Mouse (Mus musculus) erythroblast, adult 5-6 weeks (primary cell): ENCODE data around the gene Sf3b3. TPM values are rescaled to one million over a fixed set of nuclear protein-coding genes. Genes with fewer than 3 reads are reported as not detected.
"Not testable (repeated sequence)": the region's sequence is repeated elsewhere in the genome, so short reads cannot be mapped to it uniquely, and the experiment has no call there.

Experiments
- ATAC-seq: replicated peaks from 2 replicates; pipeline ENCODE4 v1.8.0; 2016; ENCODE audit warnings: moderate number of reproducible peaks, mild to moderate bottlenecking, moderate TSS enrichment, inconsistent platforms; ENCODE audit not compliant: poor library complexity, low FRiP score, severe bottlenecking
- total RNA-seq, 2 experiments: library from RNA; stranded (forward) in 1 of 2; stranded (reverse) in 1 of 2; fragments of 150-400 nt in 1 of 2; fragments of 200-764, 138-1000 nt in 1 of 2; gene quantifications; 2 replicates each; pipeline versions ENCODE4 v1.2.3 to v1.2.4; 2015 to 2017; ENCODE audit warnings: low replicate concordance in 2 of 2

Sf3b3 gene
- total RNA-seq, 2 experiments from 2014 or later: 50.5 to 52.9 TPM

DNA sequence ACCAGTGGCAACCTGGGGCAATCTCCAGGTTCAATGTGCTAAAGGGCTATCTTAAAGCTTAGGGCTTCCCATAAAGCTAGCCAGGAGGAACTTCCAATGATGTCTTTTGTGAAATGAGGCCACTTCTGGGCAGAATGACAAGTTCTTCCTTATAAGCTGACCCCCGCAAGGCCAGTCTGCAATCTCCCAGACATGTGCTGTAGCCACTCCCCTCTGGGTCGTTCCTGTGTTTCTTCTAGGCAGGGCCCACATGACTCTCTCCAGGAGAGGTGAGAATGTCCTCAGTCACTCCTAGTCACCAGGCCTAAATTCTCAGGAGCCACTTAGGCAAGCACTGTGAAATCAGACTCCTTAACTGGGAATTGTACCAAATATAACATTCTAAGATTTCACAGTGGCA, 36.8 kb downstream of the Sf3b3 start:
- no peak for ATAC-seq

DNA sequence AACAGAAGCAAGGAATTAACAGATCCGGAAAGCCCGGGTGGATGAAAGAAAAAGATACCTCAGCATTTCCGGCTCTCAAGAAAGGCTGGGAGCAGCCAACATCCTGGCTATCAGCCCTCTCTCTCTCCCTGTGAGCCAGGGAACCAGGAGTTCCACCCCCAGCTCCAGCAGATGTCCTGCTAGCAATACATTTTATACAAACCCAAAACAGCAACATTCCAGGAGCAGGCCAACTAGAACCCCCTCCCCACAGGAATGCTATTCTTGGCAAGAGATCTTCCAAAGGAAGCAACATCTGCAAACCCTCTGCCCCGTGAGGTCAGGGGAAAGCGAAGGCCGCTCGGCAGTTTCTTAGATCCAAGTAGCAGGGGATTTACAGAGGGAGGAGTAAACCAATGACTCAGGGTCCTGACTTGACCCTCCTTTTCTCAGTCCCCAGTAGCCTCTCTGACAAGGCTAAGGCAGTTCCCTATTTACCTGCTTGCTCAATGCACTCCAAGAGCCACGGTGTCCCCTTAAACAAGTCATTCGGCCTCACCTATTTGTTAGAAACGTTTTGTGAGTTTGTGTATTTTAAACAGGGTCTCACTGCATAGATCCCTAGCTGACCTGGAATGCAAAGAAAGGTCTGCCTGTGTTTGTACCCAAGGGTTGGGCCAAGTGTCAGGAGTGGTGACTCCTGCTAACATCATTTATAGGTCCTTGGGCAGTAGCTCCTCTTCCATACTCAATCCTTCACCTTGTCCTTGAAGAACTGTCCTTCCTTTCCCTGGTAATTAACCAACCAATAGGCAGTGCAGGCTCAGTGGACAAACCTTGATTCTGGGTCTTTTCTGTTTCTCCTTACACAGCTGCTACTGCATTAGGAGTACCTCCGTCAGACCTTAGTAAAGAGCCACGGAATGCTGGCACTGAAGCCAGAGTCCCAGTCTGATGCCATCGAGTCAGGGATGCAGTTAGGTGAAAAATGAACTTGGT, 37.8 kb downstream of the Sf3b3 start:
- ATAC-seq: no peak

DNA sequence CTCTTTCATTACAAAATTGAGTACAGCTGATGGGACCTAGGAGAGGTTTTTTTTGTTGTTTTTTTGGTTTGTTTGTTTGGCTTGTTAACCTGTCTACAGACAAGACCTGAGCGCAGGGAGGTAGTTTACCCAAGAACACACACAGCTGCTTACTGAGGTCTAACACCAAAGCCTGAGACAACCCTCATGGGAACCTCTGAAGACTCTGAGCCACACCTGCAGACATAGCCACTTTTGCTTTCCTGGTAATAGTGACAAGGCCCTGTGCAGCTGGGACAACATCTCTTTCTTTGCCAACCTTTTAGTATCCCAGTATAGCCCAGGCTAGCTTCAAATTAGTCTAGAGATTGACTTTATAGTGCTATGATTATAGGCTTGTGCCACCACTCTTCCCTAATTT, 40.4 kb downstream of the Sf3b3 start:
- ATAC-seq: no peak

DNA sequence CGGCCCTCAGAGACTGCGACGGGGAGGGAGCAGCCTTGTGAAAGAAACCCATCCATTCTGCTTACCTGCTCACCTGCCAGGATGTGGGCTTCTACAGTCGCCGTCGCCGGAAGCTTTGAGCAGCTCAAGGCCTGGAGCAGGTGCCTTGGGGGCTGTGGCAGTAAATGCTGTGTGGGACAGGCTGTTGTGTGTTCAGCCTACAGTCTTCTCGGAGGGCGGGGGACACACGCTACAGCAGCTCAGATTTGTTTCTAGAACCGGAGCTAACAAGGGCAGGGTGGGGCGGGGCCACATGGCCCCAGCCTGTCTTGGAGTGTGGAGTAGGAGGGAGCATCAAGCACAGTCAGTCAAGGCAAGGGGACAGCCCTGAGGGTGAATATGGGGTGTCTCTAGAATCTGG, 40.9 kb downstream of the Sf3b3 start, which contains the start of gene Il34:
TSS of gene Il34 (minus strand) at position 256 of the 400 bp plus-strand sequence.
- ATAC-seq: no peak

DNA sequence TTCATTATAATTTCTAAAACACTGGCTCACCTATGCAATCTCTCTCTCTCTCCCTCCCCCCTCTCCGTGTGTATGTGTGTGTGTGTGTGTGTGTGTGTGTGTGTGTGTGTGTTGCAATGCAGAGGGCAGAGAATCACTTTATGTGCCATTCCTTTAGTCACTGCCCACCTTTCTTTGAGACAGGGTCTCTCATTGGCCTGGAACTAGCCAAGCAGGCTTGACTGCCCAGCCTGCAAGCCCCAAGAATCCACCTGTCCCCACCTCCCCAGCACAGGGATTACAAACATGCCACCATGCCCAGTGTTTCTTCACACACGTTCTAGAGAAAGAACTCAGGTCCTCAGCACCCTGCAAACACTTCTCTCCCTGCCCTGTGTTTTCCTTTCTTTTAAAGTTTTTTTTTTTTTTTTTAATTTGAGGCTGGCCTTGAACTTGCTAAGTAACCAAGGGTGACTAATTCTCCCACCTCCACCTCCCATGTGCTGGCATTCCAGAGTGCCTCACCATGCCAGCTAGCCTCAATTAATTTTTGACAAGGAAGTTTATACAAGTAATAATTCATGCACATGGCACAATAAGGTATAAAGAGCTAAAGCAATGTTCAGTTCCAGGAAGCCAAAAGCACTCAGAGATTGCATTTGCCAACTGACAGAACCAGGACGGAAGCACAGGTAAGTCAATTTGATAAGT, 41.6 kb downstream of the Sf3b3 start:
- no peak for ATAC-seq

DNA sequence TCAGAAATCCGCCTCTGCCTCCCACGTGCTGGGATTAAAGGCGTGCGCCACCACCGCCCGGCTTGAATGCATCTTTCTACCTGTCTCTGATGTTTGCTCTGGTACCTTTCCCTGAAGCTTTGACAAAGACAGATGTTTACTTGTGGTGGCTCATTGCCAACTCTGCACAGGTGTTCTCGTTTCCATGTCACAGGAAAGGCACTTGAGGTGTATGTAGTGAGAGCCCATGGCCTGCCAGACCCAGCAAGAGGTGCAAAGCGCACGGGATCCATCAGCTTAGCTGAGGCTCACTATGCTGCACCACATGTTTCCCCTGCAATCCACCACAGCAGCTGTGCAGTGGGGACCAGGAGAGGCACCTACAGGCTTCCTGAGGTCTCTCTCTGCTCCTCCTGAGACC, 42.7 kb downstream of the Sf3b3 start:
- ATAC-seq: no peak

DNA sequence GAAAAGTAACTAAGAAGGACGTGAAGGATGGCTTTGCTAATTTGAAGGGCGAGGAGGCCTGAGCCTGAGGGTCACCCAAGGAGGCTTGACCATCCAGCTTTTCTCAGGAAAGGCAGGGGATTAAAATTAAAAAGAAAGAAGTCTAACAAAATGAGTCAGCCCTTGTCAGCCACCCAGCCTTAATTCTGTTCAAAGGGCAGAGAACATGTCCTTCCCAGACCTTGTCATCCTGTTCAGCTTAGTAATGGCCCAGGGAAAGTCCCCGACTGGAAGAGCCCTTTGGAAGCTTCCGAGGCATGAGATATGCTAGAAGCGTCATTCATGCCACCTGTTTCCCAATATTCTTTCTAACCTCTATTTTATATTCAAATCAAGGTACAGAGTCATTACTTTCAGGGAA, 43.6 kb downstream of the Sf3b3 start:
- no peak for ATAC-seq

DNA sequence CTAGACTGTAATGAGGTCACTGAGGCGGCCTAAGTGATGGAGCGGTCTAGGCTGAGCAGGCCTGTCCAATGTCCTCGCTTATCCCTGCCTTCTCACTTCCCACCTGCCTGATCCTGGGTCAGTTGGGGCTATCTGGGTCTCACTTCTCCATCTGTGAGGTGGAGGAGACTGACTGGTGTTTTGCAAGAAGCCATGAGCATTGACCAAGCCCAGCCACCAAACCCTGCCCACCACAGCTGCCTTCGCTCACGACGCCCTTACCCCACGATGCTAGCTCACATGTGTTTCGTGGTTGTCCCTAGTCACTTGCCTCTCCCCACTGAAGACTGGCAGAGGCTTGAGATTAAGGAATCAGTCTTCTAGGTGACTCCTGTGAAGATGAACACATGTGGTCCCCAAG, 49.5 kb downstream of the Sf3b3 start:
- ATAC-seq: no peak

DNA sequence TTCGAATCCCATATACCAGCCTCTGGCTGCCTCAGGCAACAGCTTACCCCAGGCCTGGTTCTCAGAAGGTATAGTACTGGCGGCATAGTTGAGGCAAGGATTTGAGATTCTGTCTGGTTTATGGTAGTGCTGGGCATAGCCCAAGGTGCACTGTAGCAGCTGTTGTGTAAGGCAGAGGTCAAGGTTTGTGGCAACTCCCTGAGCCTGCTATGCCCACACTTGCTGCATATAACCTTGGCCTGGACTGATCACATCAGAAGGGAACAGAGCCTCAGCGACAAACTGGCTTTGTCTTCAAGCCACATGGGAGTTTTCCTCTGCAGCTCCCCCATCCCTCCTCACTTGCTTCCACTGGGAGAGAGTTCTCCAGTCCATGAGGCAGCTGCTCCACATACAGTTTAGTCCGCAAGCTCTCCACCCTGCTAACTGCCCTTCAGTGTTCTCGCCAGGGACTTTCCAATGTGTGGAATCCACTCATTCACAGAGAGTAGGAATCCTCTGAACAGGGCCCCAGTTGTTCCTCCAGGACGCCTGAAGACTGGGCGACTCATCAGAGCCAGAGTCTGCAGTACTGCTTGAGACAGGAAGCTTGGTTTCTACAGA, 52.1 kb downstream of the Sf3b3 start:
- ATAC-seq: no peak

DNA sequence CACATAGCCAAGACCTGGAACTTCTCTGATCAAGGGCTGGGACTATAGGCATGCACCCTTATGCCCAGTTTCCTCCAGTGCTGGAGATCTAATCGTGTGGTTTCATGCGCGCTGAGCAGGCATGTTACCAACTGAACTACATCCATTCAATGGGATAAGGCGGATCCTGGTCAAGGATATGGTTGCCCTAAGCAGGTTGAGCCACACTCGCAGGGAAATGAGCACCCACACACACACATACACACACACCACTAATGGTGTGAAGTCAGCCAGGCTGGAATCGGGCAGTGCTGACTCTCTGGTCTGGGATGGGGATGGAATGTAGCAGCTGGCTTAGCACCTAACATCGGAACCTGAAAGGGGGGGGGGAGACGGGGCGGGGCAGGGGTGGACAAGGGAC, 52.7 kb downstream of the Sf3b3 start:
- no peak for ATAC-seq

DNA sequence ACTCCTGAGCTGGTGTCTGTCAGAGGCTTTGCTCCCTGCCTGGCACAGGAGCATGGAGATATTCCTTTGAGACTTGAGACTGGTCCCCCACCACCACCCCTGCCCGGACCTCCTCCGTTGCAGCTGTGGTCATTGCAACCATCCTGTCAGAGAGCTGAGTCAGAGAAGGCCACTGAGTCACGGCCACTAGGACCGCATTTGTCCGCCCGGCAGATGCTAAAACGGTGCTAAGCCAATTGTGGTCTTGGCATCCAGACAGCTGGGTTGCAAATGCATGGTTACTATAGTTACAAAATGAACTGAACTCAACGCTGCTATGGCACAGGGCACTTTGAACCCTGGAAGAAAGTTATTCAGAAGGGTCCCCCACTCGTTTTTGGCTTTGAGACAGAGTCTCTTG, 53.1 kb downstream of the Sf3b3 start:
- no peak for ATAC-seq

DNA sequence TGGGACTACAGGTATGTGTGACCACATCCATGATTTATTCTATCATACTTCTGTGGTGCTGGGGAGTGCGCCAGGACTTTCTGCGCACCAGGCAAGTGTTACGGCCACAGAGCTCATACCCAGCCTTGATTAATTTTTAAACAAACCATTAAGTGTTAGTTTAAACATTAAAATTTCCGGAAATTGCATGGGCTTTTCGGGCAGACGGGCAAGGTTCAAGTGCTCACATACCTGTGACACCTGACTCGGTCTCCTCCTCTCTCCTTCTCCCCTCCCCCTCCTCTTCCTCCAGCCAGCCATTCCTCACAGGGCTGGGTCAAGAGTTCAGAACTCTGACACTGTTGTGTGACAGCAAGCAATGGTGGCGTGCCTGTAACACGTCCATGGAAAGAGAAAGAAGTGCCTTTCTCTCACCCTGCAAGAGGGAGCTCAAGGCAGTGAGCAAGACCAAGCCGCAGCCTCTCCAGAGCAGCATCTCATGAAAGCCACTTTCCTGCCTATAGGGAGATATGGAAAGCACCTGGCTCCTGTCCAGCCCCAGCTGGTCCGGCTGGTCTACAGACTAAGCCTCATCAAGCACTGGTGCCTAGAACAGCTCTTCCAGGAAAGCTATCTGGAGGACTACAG, 53.9 kb downstream of the Sf3b3 start:
- no peak for ATAC-seq

DNA sequence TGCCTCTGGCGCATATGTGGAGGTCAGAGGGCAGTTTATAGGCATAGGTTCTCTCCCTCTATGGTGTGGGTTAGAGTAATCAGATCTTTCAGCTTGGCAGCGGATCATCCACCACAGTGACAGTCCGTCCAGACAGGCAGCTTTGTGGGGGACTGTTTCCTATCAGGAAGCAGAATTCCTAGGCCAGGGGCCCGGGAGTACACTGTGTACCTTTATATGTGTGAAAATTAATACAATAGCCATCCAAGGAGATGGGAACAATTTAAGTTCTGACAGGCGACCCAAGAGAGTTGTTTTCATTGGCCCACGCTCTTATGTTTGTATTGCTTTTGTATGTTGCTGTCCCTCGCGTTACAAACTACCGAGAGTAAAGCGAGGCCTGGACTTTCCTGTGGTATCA, 55.4 kb downstream of the Sf3b3 start:
- no peak for ATAC-seq

DNA sequence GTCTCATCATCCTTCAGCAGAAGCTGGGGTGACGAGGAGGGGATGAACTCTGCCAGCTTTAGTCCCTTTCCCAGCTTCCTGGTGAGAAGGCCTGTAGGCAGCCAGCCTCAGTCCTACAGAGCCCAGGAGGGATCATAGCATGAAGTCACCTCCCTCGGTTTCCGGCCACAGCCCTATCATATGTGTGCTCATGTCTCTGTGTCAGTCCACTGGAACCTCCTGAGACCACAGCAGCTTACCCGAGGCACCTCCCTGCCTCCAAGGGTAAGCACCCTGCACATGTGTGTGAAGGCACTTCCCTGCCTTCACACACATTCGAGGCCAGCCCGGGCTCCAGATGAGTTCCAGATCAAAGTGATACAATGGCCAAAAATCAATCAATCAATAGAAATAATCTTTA, 56.3 kb downstream of the Sf3b3 start:
- no peak for ATAC-seq

DNA sequence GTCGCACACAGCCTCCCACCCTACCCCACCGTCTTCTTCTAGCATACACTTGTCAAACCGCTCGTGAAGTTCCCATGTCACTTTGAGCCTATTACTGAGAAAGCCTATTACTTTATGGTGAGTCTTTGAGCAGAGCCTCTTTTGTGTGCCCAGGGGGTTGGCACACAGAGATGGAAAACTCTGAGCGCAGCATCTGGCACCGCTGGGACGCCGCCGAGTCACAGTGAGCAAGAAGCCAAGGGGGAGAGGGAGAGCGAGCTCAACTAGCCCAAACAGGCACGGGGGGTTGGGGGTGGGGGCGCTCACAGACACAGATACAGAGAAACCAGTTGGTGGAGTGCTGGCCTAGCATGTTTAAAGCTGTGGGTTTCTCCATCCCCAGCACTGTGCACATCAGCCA, 57.0 kb downstream of the Sf3b3 start:
- no peak for ATAC-seq

DNA sequence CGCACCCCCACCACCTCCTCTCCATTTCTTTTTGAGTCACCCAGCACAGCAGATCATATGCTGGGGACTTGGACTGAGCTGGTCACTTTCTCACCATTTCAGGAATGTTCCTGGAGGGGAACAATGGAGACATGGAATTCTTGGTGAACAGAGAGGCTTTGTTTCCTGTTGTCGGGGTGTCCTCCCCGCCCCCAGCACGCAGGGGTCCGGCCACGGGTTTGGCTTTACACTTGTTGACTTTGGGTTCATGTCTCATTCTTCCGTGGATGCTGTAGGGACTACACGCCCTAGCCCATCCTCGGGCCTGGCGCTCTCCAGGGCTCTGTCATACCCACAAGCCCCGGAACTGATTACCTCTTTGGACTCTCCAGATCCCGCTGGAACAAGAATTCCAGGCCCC, 57.6 kb downstream of the Sf3b3 start:
- ATAC-seq: 0 out of 2 replicates have a peak, but pooled peaks have one; percentile 21

DNA sequence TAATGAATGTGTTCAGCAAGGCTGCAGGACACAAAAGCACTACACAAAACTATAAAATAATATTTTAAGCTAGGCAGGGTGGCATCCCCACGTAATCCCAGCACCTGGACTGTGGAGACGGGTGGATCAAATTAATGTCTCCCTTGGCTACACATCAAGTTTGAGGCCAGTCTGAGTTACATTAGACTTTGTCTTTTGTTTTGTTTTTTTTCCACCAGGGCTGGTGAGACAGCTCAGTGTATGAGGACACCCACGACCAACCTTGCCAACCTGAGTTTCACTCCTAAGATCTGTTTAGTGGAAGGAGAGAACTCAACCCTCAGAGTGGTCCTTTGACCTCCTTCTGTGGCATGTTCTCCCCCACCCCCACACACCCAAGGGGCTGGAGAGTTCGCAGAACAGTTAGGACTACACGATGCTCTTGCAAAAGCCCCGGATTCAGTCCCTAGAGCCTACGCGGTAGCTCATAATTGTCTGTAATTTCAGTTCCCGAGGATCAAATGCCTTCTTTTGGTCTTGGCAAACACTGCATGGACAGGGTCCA, 59.1 kb downstream of the Sf3b3 start:
- ATAC-seq: no peak

DNA sequence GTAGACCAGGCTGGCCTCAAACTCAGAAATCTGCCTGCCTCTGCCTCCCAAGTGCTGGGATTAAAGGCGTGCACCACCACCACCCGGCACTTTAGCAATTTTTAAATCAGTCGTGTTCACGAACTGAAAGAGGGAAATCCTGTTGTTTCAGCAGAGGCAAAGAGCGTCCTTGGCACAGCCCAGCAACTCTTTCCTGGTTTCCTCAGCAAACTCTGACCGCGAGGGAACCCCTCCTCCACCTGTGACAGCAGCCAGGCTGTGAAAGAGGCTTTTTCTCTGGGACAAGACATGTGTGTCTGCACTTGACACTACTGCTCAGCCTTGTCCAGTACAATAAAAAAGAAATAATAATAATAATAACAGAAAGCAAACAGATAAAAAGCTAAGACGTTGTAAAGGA, 59.7 kb downstream of the Sf3b3 start:
- ATAC-seq: no peak

DNA sequence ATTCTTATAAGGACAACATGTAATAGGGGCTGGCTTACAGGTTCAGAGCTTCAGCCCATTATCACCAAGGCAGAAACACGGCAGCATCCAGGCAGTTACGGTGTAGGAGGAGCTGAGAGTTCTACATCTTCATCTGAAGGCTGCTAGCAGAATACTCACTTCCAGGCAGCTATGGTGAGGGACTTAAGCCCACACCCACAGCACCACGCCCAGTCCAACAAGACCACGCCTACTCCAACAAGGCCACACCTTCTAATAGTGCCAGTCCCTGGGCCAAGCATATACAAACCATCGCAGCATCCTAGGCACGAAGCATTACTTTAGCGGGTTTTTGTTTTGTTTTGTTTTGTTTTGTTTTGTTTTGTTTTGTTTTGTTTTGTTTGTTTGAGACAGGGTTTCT, 60.1 kb downstream of the Sf3b3 start:
- ATAC-seq: not testable (repeated sequence)

DNA sequence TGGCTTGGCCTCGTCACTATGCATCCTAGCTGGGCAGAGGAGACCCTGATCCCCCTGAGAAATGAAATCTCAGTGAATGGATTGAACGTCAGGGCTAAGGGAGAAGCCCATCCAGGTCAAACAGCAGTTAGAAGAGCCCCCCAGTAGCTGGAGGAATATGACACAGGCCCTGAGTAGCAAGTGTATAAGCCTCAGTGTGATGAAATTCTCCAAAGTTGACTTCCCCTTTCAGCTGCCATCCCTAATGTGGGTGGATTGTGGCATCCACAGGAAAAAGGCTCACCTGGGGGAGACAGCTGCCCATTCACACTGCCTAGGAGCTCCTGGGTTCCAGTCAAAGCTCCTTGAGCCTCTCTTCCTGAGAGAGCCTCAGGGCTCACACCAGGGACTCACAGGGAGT, 61.2 kb downstream of the Sf3b3 start:
- ATAC-seq: no peak
